Mouse (Mus musculus) c-Kit-positive CD71-positive TER-119-positive erythroid progenitor cells, embryonic 14.5 days (primary cell): ENCODE measurements around the gene Thbs3.

ENCODE experiments used
- DNase-seq: peaks from one replicate; pipeline ENCODE4 v3.0.0-alpha.2; 2013; ENCODE audit warnings: low spot score

The Thbs3 gene

GRCm38 (mm10) chr3:89214681-89215411 is at the start of gene Thbs3:
Gene Thbs3, plus strand, starts transcription at chr3:89215180.
- no peak for DNase-seq

GRCm38 (mm10) chr3:89165268-89165870 is 49.6 kb upstream of the Thbs3 start:
- no peak for DNase-seq

- DNase-seq, result no peak
These were observed 48.0 kb upstream of the Thbs3 start for GRCm38 (mm10) chr3:89166945-89167344.

GRCm38 (mm10) chr3:89174844-89175243 is 40.1 kb upstream of the Thbs3 start:
- no peak for DNase-seq

GRCm38 (mm10) chr3:89175544-89175943 is 39.4 kb upstream of the Thbs3 start:
- DNase-seq, result no peak

- no peak for DNase-seq
These were observed 38.6 kb upstream of the Thbs3 start for GRCm38 (mm10) chr3:89176421-89176820.

- peak; percentile 95 for DNase-seq
These were observed 37.5 kb upstream of the Thbs3 start, which contains the start of gene Scamp3 for GRCm38 (mm10) chr3:89177242-89178106. Gene Scamp3, plus strand, starts transcription at chr3:89177473.

GRCm38 (mm10) chr3:89178107-89178385 is 36.9 kb upstream of the Thbs3 start:
- peak; percentile 25 for DNase-seq

GRCm38 (mm10) chr3:89179056-89179455 is 35.9 kb upstream of the Thbs3 start:
- no peak for DNase-seq

GRCm38 (mm10) chr3:89181749-89182500 is 33.1 kb upstream of the Thbs3 start:
- no peak for DNase-seq

- no peak for DNase-seq
These were observed 32.4 kb upstream of the Thbs3 start for GRCm38 (mm10) chr3:89182531-89183057.

GRCm38 (mm10) chr3:89183058-89183958 is 31.7 kb upstream of the Thbs3 start, which contains the start of gene Fam189b:
Gene Fam189b, plus strand, starts transcription at chr3:89183143.
- peak; percentile 67 for DNase-seq

- DNase-seq, result no peak
These were observed 31.0 kb upstream of the Thbs3 start for GRCm38 (mm10) chr3:89183959-89184315.

GRCm38 (mm10) chr3:89187197-89187596 is 27.8 kb upstream of the Thbs3 start:
- DNase-seq, result no peak

- DNase-seq, result no peak
These were observed 27.1 kb upstream of the Thbs3 start for GRCm38 (mm10) chr3:89187690-89188477.

GRCm38 (mm10) chr3:89188478-89188875 is 26.5 kb upstream of the Thbs3 start:
- no peak for DNase-seq

GRCm38 (mm10) chr3:89190436-89190835 is 24.5 kb upstream of the Thbs3 start:
- DNase-seq, result no peak

GRCm38 (mm10) chr3:89193351-89193750 is 21.6 kb upstream of the Thbs3 start:
- no peak for DNase-seq

- DNase-seq, result no peak
These were observed 21.1 kb upstream of the Thbs3 start for GRCm38 (mm10) chr3:89193853-89194252.
